ENCODE assay signal across 8 mouse cellular contexts in the genomic region with DNA sequence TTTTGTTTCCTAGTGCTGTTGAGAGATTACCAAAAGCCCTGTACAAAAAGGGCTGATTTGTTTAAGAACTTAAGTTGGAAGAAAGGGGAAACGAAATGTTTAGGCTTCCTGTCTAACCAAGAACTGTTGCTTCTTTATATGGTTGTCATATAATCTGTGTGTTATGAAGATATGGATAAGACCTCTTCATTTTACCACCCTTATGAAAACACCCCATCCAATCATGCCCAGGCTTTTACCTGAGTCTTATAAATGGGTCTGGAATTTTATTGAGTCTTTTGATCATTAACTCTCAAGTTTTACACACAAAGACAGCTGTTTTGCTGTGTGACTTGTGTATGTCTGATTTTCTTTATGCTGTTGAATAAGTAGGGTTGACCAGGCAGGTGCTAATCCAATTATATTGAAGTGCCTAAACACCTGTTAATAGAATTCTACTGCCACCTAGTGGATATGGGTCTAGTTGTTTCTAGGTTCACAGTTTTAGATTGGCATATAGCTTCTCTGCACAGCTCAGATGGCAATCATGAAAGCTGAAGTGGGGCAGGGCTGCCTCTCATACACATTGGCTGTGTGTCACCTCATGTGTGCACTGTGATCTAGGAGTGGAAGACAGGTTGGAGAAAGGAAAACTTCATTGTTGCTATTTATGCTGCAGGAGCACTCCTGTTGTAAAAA. TPM values are rescaled to one million over a fixed set of nuclear protein-coding genes. Genes with fewer than 3 reads are reported as not detected.
DNase-seq lines count a peak whose midpoint lies in the region; ATAC-seq and TF ChIP-seq lines count a peak whose summit lies in the region.

No protein-coding gene starts in this region.

- peak; percentile 71 to 95 for ATAC-seq in hematopoietic stem cell, adult 5-6 weeks (replicated peaks in 1 of 2; ENCODE audit: insufficient read depth in 1 of 2, low FRiP score in 2 of 2, low TSS enrichment in 1 of 2, low read depth in 1 of 2, poor library complexity in 2 of 2, severe bottlenecking in 2 of 2)
- peak; percentile 70 for ATAC-seq in liver, postnatal 0 days

- no peak overlapping the region for H3K4me2 ChIP-seq in liver, postnatal 0 days (ENCODE audit: low read depth, low read length)

- DNase-seq in heart, adult 18-20 months, result peak; percentile 32 to 78
- DNase-seq in heart, postnatal 4 days, result no peak
- DNase-seq in CD4-positive, CD25-positive, alpha-beta regulatory T cell, adult 2 months (ENCODE audit: low read depth, low spot score), result peak; percentile 84
- peak; percentile 68 for DNase-seq in c-Kit-positive CD71-positive TER-119-positive erythroid progenitor cells, embryonic 14.5 days (ENCODE audit: low spot score)
- DNase-seq in liver, postnatal 0 days, result no peak
- peak; percentile 90 for DNase-seq in retina, embryonic 14.5 days (ENCODE audit: low spot score)
- DNase-seq in adrenal gland, postnatal 4 days (ENCODE audit: low spot score in 2 of 2), result no peak

- no peaks in the 10 kb centered on the region for H3K9me3 ChIP-seq in liver, postnatal 0 days (ENCODE audit: low read length)

- no peaks in the 10 kb centered on the region for H3K27me3 ChIP-seq in liver, postnatal 0 days (ENCODE audit: insufficient read depth, low read length)

- peak; percentile 82 for TF ChIP-seq CTCF in liver, postnatal 0 days (IDR thresholded peaks at IDR 0.05; ENCODE audit: low read depth)

- no peak overlapping the region for H3K27ac ChIP-seq in liver, postnatal 0 days (ENCODE audit: low read depth)

- no peak for TF ChIP-seq EP300 in liver, postnatal 0 days (IDR thresholded peaks at IDR 0.05; ENCODE audit: low read depth)

- 66% methylated on average over 1 of the region's 1 CpGs for WGBS in liver, postnatal 0 days (ENCODE audit: insufficient replicate concordance)

- peaks cover 20% of the 10 kb centered on the region for H3K36me3 ChIP-seq in liver, postnatal 0 days (replicated peaks; ENCODE audit: insufficient read depth, low read length)

- no peak overlapping the region for H3K9ac ChIP-seq in liver, postnatal 0 days (replicated peaks)

- no peak overlapping the region for H3K4me3 ChIP-seq in liver, postnatal 0 days (ENCODE audit: low read depth, low read length)

- H3K4me1 ChIP-seq in liver, postnatal 0 days (ENCODE audit: insufficient read depth), result no peaks in the 10 kb centered on the region

RNA-seq across cellular contexts. Expression of a gene that starts 57.4 kb away (rescaled TPM):
- total RNA-seq in heart, adult 18-20 months (2021), result 100 to 1,000 TPM; 114 to 115 TPM
- 100 to 1,000 TPM; 202 to 208 TPM for total RNA-seq in heart, postnatal 4 days (2021)
- 320 and 374 TPM in 2 replicates for total RNA-seq in hematopoietic stem cell, adult 5-6 weeks (2017)
- polyA plus RNA-seq in liver, postnatal 0 days (2015; fragmentation: Nextera tagmentation; extraction: Ambion mirVana), result 77.2 and 83.6 TPM in 2 replicates
- 100 to 1,000 TPM; 139 to 156 TPM for total RNA-seq in adrenal gland, postnatal 4 days (2021)

Comparison
In these comparisons a context has a peak if more than half of its experiments do, and no peak if none do; other contexts are left out.
1. DNase-seq: peak in heart, adult 18-20 months (2 of 2), CD4-positive, CD25-positive, alpha-beta regulatory T cell, adult 2 months (single experiment), c-Kit-positive CD71-positive TER-119-positive erythroid progenitor cells, embryonic 14.5 days (single experiment) and retina, embryonic 14.5 days (single experiment); none in heart, postnatal 4 days (single experiment), liver, postnatal 0 days (single experiment) and adrenal gland, postnatal 4 days (0 of 2).